Mouse (Mus musculus): ENCODE measurements around the gene Gm10718. TPM values are rescaled to one million over a fixed set of nuclear protein-coding genes. Genes with fewer than 3 reads are reported as not detected.
"Not testable (repeated sequence)": the region's sequence is repeated elsewhere in the genome, so short reads cannot be mapped to it uniquely, and the experiment has no call there.

Gm10718 gene
- polyA plus RNA-seq, 1 experiment from 2014 or later = 2.1 TPM

DNA sequence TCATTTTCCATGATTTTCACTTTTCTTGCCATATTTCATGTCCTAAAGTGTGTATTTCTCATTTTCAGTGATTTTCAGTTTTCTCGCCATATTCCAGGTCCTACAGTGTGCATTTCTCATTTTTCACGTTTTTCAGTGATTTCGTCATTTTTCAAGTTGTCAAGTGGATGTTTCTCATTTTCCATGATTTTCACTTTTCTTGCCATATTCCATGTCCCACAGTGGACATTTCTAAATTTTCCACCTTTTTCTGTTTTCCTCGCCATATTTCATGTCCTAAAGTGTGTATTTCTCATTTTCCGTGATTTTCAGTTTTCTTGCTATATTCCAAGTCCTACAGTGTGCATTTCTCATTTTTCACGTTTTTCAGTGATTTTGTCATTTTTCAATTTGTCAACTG lies 7.5 kb upstream of the Gm10718 start:
- WGBS = 83% methylated on average over 6 of the region's 6 CpGs
- ATAC-seq; H3K27me3 ChIP-seq; H3K36me3 ChIP-seq (ENCODE audit: poor library complexity, severe bottlenecking); H3K4me3 ChIP-seq; H3K4me1 ChIP-seq; H3K9me3 ChIP-seq (replicated peaks); H3K4me2 ChIP-seq; H3K9ac ChIP-seq; H3K27ac ChIP-seq: not testable (repeated sequence)

DNA sequence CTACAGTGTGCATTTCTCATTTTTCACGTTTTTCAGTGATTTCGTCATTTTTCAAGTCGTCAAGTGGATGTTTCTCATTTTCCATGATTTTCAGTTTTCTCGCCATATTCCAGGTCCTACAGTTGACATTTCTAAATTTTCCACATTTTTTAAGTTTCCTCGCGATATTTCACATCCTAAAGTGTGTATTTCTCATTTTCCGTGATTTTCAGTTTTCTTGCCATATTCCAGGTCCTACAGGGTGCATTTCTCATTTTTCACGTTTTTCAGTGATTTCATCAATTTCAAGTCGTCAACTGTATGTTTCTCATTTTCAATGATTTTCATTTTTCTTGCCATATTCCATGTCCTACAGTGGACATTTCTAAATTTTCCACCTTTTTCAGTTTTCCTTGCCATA lies 6.2 kb upstream of the Gm10718 start, which contains the start of gene Gm10719:
Gene Gm10719 (plus strand): TSS at position 301 of the 400 bp plus-strand sequence.
- not testable (repeated sequence) for H3K27me3 ChIP-seq; H3K4me3 ChIP-seq; H3K9ac ChIP-seq; H3K4me2 ChIP-seq; H3K9me3 ChIP-seq (replicated peaks); ATAC-seq; H3K36me3 ChIP-seq (ENCODE audit: poor library complexity, severe bottlenecking); H3K4me1 ChIP-seq; H3K27ac ChIP-seq
- 69% methylated on average over 1 of the region's 9 CpGs for WGBS

DNA sequence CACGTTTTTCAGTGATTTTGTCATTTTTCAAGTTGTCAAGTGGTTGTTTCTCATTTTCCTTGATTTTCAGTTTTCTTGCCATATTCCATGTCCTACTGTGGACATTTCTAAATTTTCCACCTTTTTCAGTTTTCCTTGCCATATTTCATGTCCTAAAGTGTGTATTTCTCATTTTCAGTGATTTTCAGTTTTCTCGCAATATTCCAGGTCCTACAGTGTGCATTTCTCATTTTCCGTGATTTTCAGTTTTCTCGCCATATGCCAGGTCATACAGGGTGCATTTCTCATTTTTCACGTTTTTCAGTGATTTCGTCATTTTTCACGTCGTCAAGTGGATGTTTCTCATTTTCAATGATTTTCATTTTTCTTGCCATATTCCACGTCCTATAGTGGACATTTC lies 4.4 kb upstream of the Gm10718 start:
- not testable (repeated sequence) for H3K9me3 ChIP-seq (replicated peaks); H3K4me1 ChIP-seq; H3K4me3 ChIP-seq; H3K27ac ChIP-seq; H3K4me2 ChIP-seq; ATAC-seq; H3K27me3 ChIP-seq; H3K9ac ChIP-seq; H3K36me3 ChIP-seq (ENCODE audit: poor library complexity, severe bottlenecking)
- 62% methylated on average over 9 of the region's 9 CpGs for WGBS

DNA sequence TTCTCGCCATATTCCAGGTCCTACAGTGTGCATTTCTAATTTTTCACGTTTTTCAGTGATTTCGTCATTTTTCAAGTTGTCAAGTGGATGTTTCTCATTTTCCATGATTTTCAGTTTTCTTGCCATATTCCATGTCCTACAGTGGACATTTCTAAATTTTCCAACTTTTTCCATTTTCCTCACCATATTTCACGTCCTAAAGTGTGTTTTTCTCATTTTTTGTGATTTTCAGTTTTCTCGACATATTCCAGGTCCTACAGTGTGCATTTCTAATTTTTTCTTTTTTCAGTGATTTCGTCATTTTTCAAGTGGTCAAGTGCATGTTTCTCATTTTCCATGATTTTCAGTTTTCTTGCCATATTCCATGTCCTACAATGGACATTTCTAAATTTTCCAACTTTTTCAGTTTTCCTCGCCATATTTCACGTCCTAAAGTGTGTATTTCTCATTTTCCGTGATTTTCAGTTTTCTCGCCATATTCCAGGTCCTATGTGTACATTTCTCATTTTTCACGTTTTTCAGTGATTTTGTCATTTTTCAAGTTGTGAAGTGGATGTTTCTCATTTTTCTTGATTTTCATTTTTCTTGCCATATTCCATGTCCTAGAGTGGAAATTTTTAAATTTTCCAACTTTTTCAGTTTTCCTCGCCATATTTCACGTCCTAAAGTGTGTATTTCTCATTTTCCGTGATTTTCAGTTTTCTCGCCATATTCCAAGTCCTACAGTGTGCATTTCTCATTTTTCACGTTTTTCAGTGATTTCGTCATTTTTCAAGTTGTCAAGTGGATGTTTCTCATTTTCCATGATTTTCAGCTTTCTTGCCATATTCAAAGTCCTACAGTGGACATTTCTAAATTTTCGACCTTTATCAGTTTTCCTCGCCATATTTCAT lies 3.3 kb upstream of the Gm10718 start:
- H3K9me3 ChIP-seq (replicated peaks); H3K27me3 ChIP-seq; H3K36me3 ChIP-seq (ENCODE audit: poor library complexity, severe bottlenecking); H3K4me2 ChIP-seq; H3K4me3 ChIP-seq; H3K4me1 ChIP-seq; H3K27ac ChIP-seq; H3K9ac ChIP-seq: not testable (repeated sequence)
- ATAC-seq = peak; percentile 78
- WGBS = 79% methylated on average over 17 of the region's 19 CpGs

GRCm38 (mm10) chr9:3022316-3023008 lies 885 bp upstream of the Gm10718 start:
- H3K4me3 ChIP-seq; ATAC-seq; H3K9me3 ChIP-seq (replicated peaks); H3K27ac ChIP-seq; H3K4me1 ChIP-seq; H3K9ac ChIP-seq; H3K27me3 ChIP-seq; H3K36me3 ChIP-seq (ENCODE audit: poor library complexity, severe bottlenecking); H3K4me2 ChIP-seq: not testable (repeated sequence)
- 72% methylated on average over 11 of the region's 13 CpGs for WGBS

DNA sequence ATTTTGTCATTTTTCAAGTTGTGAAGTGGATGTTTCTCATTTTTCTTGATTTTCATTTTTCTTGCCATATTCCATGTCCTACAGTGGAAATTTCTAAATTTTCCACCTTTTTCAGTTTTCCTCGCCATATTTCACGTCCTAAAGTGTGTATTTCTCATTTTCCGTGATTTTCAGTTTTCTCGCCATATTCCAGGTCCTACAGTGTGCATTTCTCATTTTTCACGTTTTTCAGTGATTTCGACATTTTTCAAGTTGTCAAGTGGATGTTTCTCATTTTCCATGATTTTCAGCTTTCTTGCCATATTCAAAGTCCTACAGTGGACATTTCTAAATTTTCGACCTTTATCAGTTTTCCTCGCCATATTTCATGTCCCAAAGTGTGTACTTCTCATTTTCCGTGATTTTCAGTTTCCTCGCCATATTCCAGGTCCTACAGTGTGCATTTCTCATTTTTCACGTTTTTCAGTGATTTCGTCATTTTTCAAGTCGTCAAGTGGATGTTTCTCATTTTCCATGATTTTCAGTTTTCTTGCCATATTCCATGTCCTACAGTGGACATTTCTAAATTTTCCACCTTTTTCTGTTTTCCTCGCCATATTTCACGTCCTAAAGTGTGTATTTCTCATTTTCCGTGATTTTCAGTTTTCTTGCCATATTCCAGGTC lies 770 bp downstream of the Gm10718 start:
- H3K9me3 ChIP-seq (replicated peaks); H3K4me3 ChIP-seq; H3K9ac ChIP-seq; H3K27ac ChIP-seq; H3K4me2 ChIP-seq; H3K4me1 ChIP-seq; ATAC-seq; H3K36me3 ChIP-seq (ENCODE audit: poor library complexity, severe bottlenecking); H3K27me3 ChIP-seq: not testable (repeated sequence)
- 75% methylated on average over 16 of the region's 16 CpGs for WGBS

DNA sequence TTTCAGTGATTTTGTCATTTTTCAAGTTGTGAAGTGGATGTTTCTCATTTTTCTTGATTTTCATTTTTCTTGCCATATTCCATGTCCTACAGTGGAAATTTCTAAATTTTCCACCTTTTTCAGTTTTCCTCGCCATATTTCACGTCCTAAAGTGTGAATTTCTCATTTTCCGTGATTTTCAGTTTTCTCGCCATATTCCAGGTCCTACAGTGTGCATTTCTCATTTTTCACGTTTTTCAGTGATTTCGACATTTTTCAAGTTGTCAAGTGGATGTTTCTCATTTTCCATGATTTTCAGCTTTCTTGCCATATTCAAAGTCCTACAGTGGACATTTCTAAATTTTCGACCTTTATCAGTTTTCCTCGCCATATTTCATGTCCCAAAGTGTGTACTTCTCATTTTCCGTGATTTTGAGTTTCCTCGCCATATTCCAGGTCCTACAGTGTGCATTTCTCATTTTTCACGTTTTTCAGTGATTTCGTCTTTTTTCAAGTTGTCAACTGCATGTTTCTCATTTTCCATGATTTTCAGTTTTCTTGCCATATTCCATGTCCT lies 1.6 kb downstream of the Gm10718 start, which contains the start of gene Gm10717:
Gene Gm10717 (plus strand): TSS at position 506 of the 556 bp plus-strand sequence.
- ATAC-seq; H3K27ac ChIP-seq; H3K27me3 ChIP-seq; H3K9me3 ChIP-seq (replicated peaks); H3K4me3 ChIP-seq; H3K9ac ChIP-seq; H3K4me1 ChIP-seq; H3K4me2 ChIP-seq; H3K36me3 ChIP-seq (ENCODE audit: poor library complexity, severe bottlenecking): not testable (repeated sequence)
- WGBS = 73% methylated on average over 12 of the region's 12 CpGs

- H3K4me1 ChIP-seq; H3K27ac ChIP-seq; H3K9ac ChIP-seq; H3K9me3 ChIP-seq (replicated peaks); H3K27me3 ChIP-seq; H3K4me2 ChIP-seq; H3K36me3 ChIP-seq (ENCODE audit: poor library complexity, severe bottlenecking); H3K4me3 ChIP-seq; ATAC-seq: not testable (repeated sequence)
- 74% methylated on average over 5 of the region's 6 CpGs for WGBS
These were observed 2.3 kb downstream of the Gm10718 start for GRCm38 (mm10) chr9:3025653-3026052.

GRCm38 (mm10) chr9:3026136-3026535 lies 2.8 kb downstream of the Gm10718 start:
- not testable (repeated sequence) for H3K27ac ChIP-seq; H3K27me3 ChIP-seq; H3K9me3 ChIP-seq (replicated peaks); H3K4me2 ChIP-seq; ATAC-seq; H3K9ac ChIP-seq; H3K4me3 ChIP-seq; H3K36me3 ChIP-seq (ENCODE audit: poor library complexity, severe bottlenecking); H3K4me1 ChIP-seq
- 74% methylated on average over 5 of the region's 5 CpGs for WGBS

- H3K4me1 ChIP-seq; ATAC-seq; H3K9ac ChIP-seq; H3K9me3 ChIP-seq (replicated peaks); H3K4me2 ChIP-seq; H3K27me3 ChIP-seq; H3K4me3 ChIP-seq; H3K27ac ChIP-seq; H3K36me3 ChIP-seq (ENCODE audit: poor library complexity, severe bottlenecking): not testable (repeated sequence)
- WGBS = 65% methylated on average over 9 of the region's 9 CpGs
These were observed 3.4 kb downstream of the Gm10718 start for GRCm38 (mm10) chr9:3026741-3027140.

- not testable (repeated sequence) for H3K27ac ChIP-seq; H3K9me3 ChIP-seq (replicated peaks); ATAC-seq; H3K4me2 ChIP-seq; H3K9ac ChIP-seq; H3K4me1 ChIP-seq; H3K27me3 ChIP-seq; H3K4me3 ChIP-seq; H3K36me3 ChIP-seq (ENCODE audit: poor library complexity, severe bottlenecking)
- 70% methylated on average over 9 of the region's 9 CpGs for WGBS
These were observed 3.9 kb downstream of the Gm10718 start for GRCm38 (mm10) chr9:3027200-3027599.

Measured in forebrain, embryonic 13.5 days (tissue).